Mouse (Mus musculus) heart, adult 8-10 months (tissue): ENCODE data around the gene Cttnbp2nl. TPM values are rescaled to one million over a fixed set of nuclear protein-coding genes. Genes with fewer than 3 reads are reported as not detected.
A peak's percentile ranks its signal among the peaks of the same experiment; 100 is the strongest.

Source experiments
- DNase-seq: peaks from one replicate; pipeline ENCODE4 v3.0.0; 2022; ENCODE audit warnings: low spot score
- total RNA-seq, 4 experiments: library from RNA; stranded (reverse); gene quantifications; 2 replicates each; pipeline ENCODE4 v1.2.4; 2022

Cttnbp2nl gene
- 10 to 100 TPM; 14.0 to 21.4 (median 15.6) TPM for total RNA-seq

DNA sequence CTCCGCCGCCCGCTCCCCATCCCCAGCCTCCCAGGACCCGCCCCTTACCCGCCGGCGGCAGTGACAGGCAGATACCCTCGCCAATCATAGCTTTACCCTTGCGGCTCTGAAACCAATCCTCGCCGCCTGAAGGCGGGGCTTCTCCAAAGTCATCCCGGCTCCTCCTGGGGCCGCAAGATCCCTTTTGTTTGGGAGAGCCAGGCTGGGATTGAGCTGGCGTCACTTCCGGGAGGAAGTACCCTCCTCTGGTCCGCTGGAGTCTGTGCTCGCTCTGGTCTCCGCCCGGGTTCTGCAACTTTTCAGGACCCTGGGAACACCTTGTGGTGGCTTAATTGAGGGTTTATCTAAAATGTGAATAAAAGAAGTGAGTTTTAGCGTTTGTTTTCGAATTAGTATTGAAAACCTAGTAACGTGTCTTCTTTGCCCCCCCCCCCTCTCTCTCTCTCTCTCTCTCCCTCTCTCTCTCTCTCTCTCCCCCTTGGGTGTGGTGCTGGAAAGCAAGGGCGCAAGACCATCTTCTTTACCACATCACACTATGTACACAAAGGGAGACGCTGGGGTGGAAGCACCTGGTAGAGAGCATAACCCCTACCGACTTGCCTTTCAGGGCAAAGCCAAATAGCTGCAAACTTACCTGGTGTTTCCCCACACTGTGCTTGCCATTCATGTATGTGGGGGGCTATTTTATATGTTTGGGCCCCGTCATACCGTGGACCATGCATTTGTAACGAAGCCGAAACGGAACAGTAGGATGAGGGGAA lies at the start of gene Cttnbp2nl:
TSS of gene Cttnbp2nl (minus strand) at position 210 of the 761 bp plus-strand sequence.
- peak; percentile 99 for DNase-seq

DNA sequence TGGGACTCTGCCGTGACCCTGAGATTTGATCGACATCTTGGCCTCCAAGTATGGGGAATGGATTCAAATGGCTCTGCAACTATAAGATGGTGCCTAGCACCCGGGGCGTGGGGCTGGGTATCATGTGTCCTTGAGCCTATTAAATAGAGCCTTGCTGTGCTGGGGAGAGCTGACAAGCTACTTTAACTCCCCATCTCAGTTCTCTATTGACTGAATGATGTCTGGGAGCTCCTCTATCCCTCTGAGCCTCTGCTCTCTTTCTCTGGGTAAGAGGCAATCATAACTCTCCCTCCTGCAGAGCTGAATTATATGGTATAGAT lies 47.3 kb upstream of the Cttnbp2nl start:
- DNase-seq: no peak

DNA sequence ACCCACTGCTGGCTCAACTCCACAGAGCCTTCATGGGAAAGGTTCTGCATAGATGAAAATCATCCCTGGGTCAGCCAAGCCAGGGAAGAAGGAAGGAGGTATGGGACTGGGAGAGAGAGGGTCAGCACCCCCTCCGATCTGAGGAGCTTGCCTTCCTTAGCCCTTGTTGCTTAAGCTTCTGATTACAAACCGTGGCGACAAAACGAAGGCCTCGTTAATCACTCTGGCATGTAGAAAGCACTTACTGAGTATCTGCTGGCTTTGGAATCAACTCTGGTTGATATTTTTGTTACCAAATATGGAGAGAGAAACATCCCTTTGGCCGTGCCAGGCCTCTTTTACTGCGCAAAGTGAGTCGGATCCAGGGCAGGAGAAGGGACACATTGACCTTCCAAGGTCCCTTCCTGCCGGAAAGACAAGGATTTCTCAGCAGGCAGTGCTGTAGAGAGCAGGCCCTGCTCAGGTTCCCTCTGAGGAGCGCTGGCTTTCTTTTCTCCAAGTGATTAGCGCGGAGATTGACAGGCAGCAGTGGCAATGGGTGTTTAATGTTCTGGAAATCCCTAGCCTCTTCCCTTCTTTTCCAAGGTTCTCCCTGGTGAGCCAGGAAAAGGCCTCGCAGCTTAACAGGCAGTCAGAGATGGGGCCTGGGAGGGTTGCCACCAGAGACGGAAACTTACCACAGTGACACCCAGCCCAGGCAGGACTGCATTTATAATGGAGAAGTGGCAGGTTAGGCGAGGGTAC lies 46.8 kb upstream of the Cttnbp2nl start:
- DNase-seq: no peak

- DNase-seq: no peak
Observed at GRCm38 (mm10) chr3:105097581-105097980, 44.6 kb upstream of the Cttnbp2nl start.

DNA sequence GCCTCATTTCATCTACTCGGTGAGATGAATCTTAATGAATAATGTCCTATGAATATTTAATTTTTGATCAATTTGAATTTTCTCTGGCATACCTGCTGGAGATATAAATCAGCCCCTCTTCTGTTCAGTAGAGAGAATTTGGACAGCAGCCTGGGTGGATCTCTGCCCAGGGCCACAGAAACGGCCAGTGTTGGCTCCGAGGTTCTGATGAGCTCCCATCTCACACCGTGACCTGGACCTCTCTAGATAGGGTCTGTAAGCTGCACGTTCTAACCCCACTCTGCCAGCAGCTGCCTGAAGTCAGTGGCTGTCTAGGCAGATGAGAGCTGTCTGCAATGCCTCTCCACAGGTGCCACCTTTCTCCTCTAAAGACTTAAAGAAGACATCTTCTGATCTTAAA lies 42.1 kb upstream of the Cttnbp2nl start:
- DNase-seq: no peak

DNA sequence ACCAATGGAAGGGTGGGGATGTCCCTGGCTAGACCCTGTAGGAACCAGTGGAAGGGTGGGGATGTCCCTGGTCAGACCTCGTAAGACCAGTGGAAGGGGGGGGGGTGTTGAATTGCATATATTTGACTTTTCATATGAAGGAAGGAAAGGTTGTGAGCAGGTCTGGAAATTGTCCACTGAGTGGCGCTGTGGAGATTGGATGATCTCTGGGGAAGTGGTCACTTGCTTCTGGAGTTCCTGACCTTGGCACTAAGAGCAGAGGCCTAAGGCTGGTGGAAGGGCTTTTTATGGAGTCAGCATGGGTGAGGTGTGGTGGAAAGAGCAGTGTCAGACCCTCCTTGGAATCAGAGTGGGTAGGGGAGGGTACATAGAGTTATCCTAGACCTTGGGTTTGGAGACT lies 41.5 kb upstream of the Cttnbp2nl start:
- no peak for DNase-seq

GRCm38 (mm10) chr3:105092721-105093505 lies 40.0 kb upstream of the Cttnbp2nl start:
- DNase-seq: no peak

- peak; percentile 53 for DNase-seq
Observed at GRCm38 (mm10) chr3:105090981-105091380, 38.0 kb upstream of the Cttnbp2nl start.

GRCm38 (mm10) chr3:105090147-105090546 lies 37.2 kb upstream of the Cttnbp2nl start:
- DNase-seq: no peak

- DNase-seq: no peak
Observed at GRCm38 (mm10) chr3:105088638-105089037, 35.7 kb upstream of the Cttnbp2nl start.

GRCm38 (mm10) chr3:105087344-105087743 lies 34.4 kb upstream of the Cttnbp2nl start:
- DNase-seq: peak; percentile 25

DNA sequence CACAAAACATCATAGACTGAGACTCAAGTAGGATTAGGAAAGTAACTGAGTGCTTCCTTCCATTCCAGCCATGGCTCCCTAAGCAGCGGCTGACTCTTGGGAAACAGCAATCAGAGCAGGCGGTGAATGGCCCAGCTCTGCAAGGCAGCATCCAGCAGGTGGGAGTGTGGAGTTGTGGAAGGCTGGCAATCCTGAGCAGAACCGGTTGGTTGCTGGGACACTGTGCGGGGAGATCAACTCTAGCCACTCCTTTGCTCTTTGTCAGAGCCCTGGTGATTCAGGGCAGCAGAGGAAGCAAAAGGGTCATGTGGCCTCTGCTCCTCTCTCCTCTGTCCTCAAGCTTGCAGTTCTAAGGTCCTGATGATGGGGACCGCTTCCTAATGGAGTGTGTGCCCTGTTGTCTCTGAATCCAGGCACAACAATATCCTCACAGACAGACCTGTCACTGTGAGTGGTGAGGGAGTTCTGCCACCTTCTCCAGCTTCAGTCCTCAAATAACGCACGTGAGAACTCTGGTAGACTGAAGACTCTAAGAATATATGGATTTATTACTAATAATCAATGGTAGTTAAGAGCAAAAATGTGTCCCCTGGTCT lies 25.4 kb upstream of the Cttnbp2nl start:
- DNase-seq: peak; percentile 51

DNA sequence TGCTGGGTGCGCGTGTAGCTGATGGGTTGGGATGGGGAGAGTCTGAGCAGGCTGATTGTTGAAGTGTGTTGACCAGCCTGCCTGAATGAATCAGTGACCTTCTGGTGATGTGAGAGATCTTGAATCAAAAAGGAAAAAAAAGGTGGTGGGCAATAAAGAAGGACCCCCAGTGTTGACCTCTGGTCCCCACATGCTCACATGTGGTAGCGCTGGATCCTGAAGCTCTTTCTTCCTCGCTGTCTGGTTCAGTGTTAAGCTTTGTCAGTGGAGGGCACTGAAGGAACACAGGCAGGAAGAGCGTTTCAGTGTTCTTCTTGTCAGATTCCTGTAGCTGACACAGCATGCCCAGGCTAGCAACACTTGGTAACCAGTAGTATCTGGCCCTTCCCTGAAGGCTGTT lies 22.9 kb upstream of the Cttnbp2nl start:
- DNase-seq: no peak

GRCm38 (mm10) chr3:105072536-105072935 lies 19.6 kb upstream of the Cttnbp2nl start:
- DNase-seq: no peak

DNA sequence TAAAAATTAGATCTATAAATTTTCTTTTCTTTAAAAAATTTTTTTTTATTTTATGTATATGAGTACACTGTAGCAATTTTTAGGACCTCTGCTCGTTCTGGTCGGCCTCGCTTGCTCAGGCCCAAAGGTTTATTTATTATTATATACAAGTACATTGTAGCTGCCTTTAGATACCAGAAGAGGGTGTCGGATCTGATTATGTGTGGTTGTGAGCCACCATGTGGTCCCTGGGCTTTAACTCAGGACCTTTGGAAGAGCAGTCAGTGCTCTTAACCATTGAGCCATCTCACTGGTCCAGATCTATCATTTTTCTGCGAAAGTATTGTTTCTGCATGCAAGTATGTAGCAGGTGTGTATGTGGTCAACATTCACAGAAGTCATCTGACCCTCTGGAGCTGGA lies 18.3 kb upstream of the Cttnbp2nl start:
- DNase-seq: no peak

GRCm38 (mm10) chr3:105070553-105070952 lies 17.6 kb upstream of the Cttnbp2nl start:
- no peak for DNase-seq

DNA sequence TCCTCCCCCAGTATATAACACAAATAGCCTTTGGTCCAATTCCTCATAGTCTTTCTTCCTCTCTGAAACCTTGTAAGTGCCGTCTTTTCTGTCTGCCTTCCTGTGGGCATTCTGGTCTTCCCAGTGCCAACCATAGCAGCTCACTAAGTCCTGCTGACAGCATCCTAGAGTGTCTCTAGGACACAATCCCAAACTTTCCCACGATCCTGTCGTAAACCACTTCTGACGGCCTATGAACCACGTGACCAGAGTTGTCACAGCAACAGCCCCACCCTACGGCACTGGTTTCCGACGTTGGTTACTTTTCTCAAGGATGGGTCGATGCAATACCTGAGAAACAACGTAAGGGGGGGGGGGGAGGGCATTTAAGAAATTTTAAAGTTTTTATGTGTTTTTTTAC lies 13.6 kb upstream of the Cttnbp2nl start, which contains the start of gene 4930564D02Rik:
TSS of gene 4930564D02Rik (plus strand) at position 301 of the 400 bp plus-strand sequence.
- DNase-seq: no peak

- no peak for DNase-seq
Observed at GRCm38 (mm10) chr3:105062676-105063075, 9.7 kb upstream of the Cttnbp2nl start.

- DNase-seq: no peak
Observed at GRCm38 (mm10) chr3:105061991-105062390, 9.0 kb upstream of the Cttnbp2nl start.

- no peak for DNase-seq
Observed at GRCm38 (mm10) chr3:105061496-105061895, 8.6 kb upstream of the Cttnbp2nl start.

DNA sequence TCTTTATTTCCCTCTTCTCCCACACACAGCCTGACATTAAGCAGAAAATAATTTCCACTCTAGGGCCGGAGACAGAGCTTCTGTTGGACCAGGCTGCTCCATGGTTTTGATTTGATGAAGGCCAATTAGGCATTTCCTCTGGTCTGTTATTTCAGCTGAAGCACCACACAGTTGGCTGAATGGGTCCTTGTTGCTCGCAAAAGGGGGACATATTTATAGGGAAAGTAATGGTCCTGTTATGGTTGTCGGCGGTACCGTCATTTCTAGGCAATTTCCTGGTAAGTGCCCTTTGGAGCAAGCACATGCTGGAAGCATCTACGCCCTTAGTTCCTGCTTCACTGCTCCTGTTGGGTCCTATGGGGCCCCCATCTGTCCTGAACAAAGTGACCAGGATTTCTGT lies 8.0 kb upstream of the Cttnbp2nl start:
- no peak for DNase-seq

DNA sequence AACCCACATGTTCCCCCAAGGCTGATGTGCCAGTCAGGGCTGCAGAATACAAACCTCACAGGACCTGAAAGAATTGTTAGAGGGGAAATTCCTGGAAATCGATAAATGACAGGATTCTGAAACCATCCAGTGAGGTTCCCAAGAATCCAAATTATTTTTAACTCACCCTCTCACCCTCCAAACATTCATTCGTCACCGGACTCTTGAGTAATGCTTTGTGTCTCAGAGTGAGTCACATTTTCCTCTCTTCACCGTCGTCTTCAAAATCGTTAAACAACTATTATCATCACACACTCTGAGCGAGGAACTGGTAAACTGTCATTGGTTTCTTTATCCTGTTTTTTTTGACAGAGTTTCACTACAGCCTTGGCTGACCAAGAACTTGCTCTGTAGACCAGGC lies 7.0 kb upstream of the Cttnbp2nl start:
- no peak for DNase-seq
